Mouse (Mus musculus) forebrain, embryonic 16.5 days (tissue): ENCODE results near the gene Il13. TPM values are rescaled to one million over a fixed set of nuclear protein-coding genes. Genes with fewer than 3 reads are reported as not detected.

Experiments used
- ATAC-seq: fragments of 200-750 bp; cut with Nextera tagmentation; 2 replicates; pipeline ENCODE4 v1.8.0; 2017; ENCODE audit warnings: mild to moderate bottlenecking, moderate library complexity
- H3K27ac ChIP-seq: fragments of 300-500 bp; sonication (generic); 2 replicates; pipeline ENCODE4 v1.5.1; 2014; ENCODE audit warnings: low read length, control low read depth
- H3K27me3 ChIP-seq: fragments of 300-500 bp; sonication (generic); replicated peaks from 2 replicates; pipeline ENCODE4 v1.6.1; 2014; ENCODE audit warnings: low read length; ENCODE audit not compliant: control insufficient read depth, insufficient read depth
- H3K36me3 ChIP-seq: fragments of 300-500 bp; sonication (generic); 2 replicates; pipeline ENCODE4 v1.6.1; 2014; ENCODE audit not compliant: control insufficient read depth, insufficient read depth
- H3K4me1 ChIP-seq: fragments of 300-500 bp; sonication (generic); replicated peaks from 2 replicates; pipeline ENCODE4 v1.6.1; 2014; ENCODE audit warnings: low read length; ENCODE audit not compliant: control insufficient read depth, insufficient read depth
- H3K4me2 ChIP-seq: fragments of 300-500 bp; sonication (generic); 2 replicates; pipeline ENCODE4 v1.6.1; 2014; ENCODE audit warnings: mild to moderate bottlenecking, low read length, control low read depth
- H3K4me3 ChIP-seq: fragments of 300-500 bp; sonication (generic); replicated peaks from 2 replicates; pipeline ENCODE4 v1.5.1; 2014; ENCODE audit warnings: mild to moderate bottlenecking, low read length, control low read depth
- H3K9ac ChIP-seq: fragments of 300-500 bp; sonication (generic); replicated peaks from 2 replicates; pipeline ENCODE4 v1.6.1; 2014; ENCODE audit warnings: low read depth, low read length, control low read depth
- H3K9me3 ChIP-seq: fragments of 300-500 bp; sonication (generic); 2 replicates; pipeline ENCODE4 v1.6.1; 2016; ENCODE audit warnings: low read length; ENCODE audit not compliant: control insufficient read depth
- WGBS: fragments of 180-500 bp; shearing (Covaris S2); extraction: QIAGEN DNeasy Blood & Tissue Kit; methylation state at CpG from one replicate; pipeline ENCODE4 v1.1.7; 2014; 5-methylcytosine and 5-hydroxymethylcytosine counted together
- polyA plus RNA-seq: library from polyadenylated mRNA; unstranded; fragments of >200 nt; fragmentation: Nextera tagmentation; extraction: Ambion mirVana; gene quantifications from 2 replicates; pipeline ENCODE4 v1.2.1, GENCODE M21; 2015

Il13 gene
- polyA plus RNA-seq, 1 experiment from 2014 or later, result not detected

- no peak for ATAC-seq
- no peaks in the 10 kb centered on the region for H3K27me3 ChIP-seq
- no peak overlapping the region for H3K27ac ChIP-seq
- no peaks in the 10 kb centered on the region; the same call in 1 of the 2 replicates for H3K4me1 ChIP-seq
- H3K4me3 ChIP-seq, result no peak overlapping the region
- no peak overlapping the region for H3K9ac ChIP-seq
- 81% methylated on average over 6 of the region's 6 CpGs for WGBS
- no peaks in the 10 kb centered on the region for H3K9me3 ChIP-seq
- no peak overlapping the region for H3K4me2 ChIP-seq
- H3K36me3 ChIP-seq, result no peaks in the 10 kb centered on the region
Observed at GRCm38 (mm10) chr11:53609231-53609630, 25.3 kb downstream of the Il13 start.

GRCm38 (mm10) chr11:53605609-53606008 is 28.9 kb downstream of the Il13 start:
- WGBS, result 11% methylated on average over 12 of the region's 12 CpGs
- Histone ChIP-seq H3K36me3 (peaks cover 16% of the 10 kb centered on the region), H3K27ac (no peak overlapping the region), H3K9me3 (no peaks in the 10 kb centered on the region), H3K4me3 (no peak overlapping the region), H3K4me2 (no peak overlapping the region), H3K4me1 (no peaks in the 10 kb centered on the region; the same call in 1 of the 2 replicates), H3K9ac (no peak overlapping the region), H3K27me3 (no peaks in the 10 kb centered on the region)
- no peak for ATAC-seq

DNA sequence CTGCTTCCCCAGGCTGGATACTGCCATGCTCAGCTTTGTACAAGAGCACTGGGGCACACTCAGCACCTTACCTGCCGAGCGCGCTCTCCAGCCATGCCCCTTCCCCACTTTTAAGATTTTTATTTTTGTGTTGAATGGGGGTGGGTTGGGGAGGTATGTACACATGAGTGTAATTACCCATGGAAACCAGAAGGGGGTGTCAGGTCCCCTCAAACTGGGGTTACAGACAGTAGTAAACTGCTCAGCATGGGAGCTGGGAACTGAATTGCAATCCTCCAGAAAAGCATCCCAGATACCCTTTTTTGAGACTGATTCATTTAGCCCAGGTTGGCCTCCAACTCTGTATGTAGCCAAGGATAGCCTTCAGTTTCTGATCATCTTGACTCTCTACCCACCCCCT is 29.5 kb downstream of the Il13 start:
- Histone ChIP-seq H3K4me3 (no peak overlapping the region), H3K27ac (no peak overlapping the region), H3K4me2 (no peak overlapping the region), H3K27me3 (no peaks in the 10 kb centered on the region), H3K9me3 (no peaks in the 10 kb centered on the region), H3K9ac (no peak overlapping the region), H3K36me3 (peaks cover 17% of the 10 kb centered on the region), H3K4me1 (no peaks in the 10 kb centered on the region; the same call in 1 of the 2 replicates)
- 90% methylated on average over 3 of the region's 3 CpGs for WGBS
- ATAC-seq, result no peak

- ATAC-seq, result no peak
- Histone ChIP-seq H3K36me3 (peaks cover 61% of the 10 kb centered on the region), H3K9ac (no peak overlapping the region), H3K4me3 (no peak overlapping the region), H3K27me3 (no peaks in the 10 kb centered on the region), H3K9me3 (no peaks in the 10 kb centered on the region), H3K4me2 (no peak overlapping the region), H3K4me1 (no peaks in the 10 kb centered on the region), H3K27ac (no peak overlapping the region)
- WGBS, result 94% methylated on average over 5 of the region's 5 CpGs
Observed at GRCm38 (mm10) chr11:53591116-53591515, 43.4 kb downstream of the Il13 start.

GRCm38 (mm10) chr11:53590368-53590768 is 44.1 kb downstream of the Il13 start:
- whole genome bisulfite sequencing, result 41% methylated on average over 15 of the region's 15 CpGs
- no peaks in the 10 kb centered on the region for H3K9me3 ChIP-seq
- ATAC-seq, result no peak
- no peak overlapping the region for H3K4me2 ChIP-seq
- H3K27ac ChIP-seq, result no peak overlapping the region
- no peak overlapping the region for H3K4me3 ChIP-seq
- H3K9ac ChIP-seq, result no peak overlapping the region
- H3K36me3 ChIP-seq, result peaks cover 63% of the 10 kb centered on the region
- no peaks in the 10 kb centered on the region for H3K27me3 ChIP-seq
- H3K4me1 ChIP-seq, result no peaks in the 10 kb centered on the region

DNA sequence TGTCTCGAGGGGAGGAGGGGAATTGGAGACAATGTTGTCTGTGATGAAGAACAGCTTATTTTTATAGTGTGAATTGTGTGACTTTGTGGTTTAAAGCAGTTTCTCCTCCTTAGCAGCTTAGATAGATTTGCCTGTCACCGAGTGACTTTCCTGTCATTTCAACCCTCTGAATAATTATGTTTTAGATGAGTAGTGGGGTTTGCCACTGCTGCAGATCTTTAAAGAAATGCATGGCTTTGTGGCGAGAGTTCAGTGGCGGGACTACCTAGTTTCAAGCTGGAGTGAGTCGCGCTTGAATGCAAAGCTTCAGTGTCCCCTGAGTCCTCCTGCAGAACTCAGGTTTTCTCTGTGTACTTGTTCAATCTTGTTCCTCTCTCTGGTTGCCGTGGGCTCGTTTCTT is 46.2 kb downstream of the Il13 start:
- Histone ChIP-seq H3K27me3 (no peaks in the 10 kb centered on the region), H3K4me2 (no peak overlapping the region), H3K4me3 (no peak overlapping the region), H3K27ac (no peak overlapping the region), H3K9ac (no peak overlapping the region), H3K9me3 (no peaks in the 10 kb centered on the region), H3K4me1 (no peaks in the 10 kb centered on the region), H3K36me3 (peaks cover 60% of the 10 kb centered on the region)
- WGBS, result 84% methylated on average over 8 of the region's 8 CpGs
- ATAC-seq, result no peak

GRCm38 (mm10) chr11:53585510-53585909 is 49.0 kb downstream of the Il13 start:
- WGBS, result 96% methylated on average over 6 of the region's 6 CpGs
- H3K9me3 ChIP-seq, result no peaks in the 10 kb centered on the region
- H3K4me3 ChIP-seq, result no peak overlapping the region
- H3K27me3 ChIP-seq, result no peaks in the 10 kb centered on the region
- no peak overlapping the region for H3K4me2 ChIP-seq
- H3K36me3 ChIP-seq, result peaks cover 52% of the 10 kb centered on the region
- no peak overlapping the region for H3K27ac ChIP-seq
- no peaks in the 10 kb centered on the region for H3K4me1 ChIP-seq
- ATAC-seq, result no peak
- no peak overlapping the region for H3K9ac ChIP-seq

GRCm38 (mm10) chr11:53584849-53585248 is 49.7 kb downstream of the Il13 start:
- Histone ChIP-seq H3K4me1 (no peaks in the 10 kb centered on the region), H3K4me2 (no peak overlapping the region), H3K27me3 (no peaks in the 10 kb centered on the region), H3K27ac (no peak overlapping the region), H3K9ac (no peak overlapping the region), H3K36me3 (peaks cover 55% of the 10 kb centered on the region), H3K4me3 (no peak overlapping the region), H3K9me3 (no peaks in the 10 kb centered on the region)
- no peak for ATAC-seq
- 58% methylated on average over 3 of the region's 3 CpGs for WGBS

DNA sequence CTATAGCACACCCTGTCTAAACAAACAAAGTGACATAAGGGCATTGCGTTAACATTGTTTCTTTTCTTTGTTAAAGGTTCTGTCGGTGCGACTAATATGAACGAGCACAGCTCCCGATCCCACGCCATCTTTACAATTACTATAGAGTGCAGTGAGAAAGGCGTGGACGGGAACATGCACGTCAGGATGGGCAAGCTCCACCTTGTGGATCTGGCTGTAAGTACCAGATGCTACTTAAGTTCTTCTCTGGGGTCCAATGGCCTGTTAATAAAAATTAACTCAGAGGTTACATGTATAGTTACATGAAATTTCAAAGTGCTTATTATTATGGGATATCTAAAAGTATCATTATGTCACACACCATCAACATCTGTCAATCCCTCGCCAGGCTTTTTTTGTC is 51.4 kb downstream of the Il13 start:
- no peaks in the 10 kb centered on the region for H3K27me3 ChIP-seq
- no peak overlapping the region for H3K4me2 ChIP-seq
- H3K4me3 ChIP-seq, result no peak overlapping the region
- H3K36me3 ChIP-seq, result peaks cover 48% of the 10 kb centered on the region
- no peaks in the 10 kb centered on the region for H3K9me3 ChIP-seq
- no peaks in the 10 kb centered on the region for H3K4me1 ChIP-seq
- no peak overlapping the region for H3K27ac ChIP-seq
- WGBS, result 70% methylated on average over 10 of the region's 10 CpGs
- no peak for ATAC-seq
- H3K9ac ChIP-seq, result no peak overlapping the region
